Mouse (Mus musculus): ENCODE results near the gene Ntmt1.

The Ntmt1 gene

DNA sequence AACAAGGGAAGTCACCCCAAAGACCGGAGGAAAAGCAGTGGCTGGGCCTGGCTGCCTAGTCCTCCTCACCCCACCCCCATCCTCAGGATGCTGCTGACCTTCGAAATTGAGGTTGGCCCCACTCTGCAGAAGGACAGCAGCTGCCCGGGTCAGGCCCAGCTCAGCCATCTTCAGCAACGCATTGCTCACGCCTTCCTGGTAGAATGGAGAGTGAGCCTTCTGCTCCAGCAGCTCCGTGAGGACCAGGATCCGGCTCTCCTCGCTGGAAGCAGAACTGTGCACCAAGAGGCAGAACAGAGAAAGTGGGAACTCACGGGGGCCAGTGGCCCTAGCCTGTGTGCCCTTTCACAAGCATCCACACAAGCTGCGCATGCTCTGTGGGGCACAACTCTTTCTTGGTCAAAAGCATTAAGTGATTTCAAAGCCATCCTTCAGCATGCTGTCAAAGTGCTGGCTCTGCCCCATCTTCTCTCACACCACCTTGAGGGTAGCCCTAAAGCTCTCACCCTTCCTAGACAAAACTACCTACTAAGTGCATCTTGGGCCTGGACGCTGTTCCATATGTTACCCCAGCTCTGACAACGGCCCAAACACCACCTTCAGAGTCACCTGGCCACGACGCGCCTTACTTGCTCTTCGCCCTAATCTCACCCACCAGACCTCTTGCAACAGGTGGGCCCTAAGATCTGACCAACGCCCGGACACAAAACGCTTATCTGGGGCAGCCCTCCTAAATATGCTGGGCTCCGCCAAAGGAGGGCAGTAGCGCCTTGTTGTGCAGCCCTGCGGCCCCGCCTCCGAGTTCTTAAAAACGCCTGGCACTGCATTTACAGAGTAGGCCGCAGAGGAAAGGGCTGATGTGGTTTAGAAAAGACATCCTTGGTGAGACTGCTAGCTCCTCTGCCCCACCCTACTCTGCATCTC, 19.5 kb downstream of the Ntmt1 start:
- DNase-seq: peak; percentile 50

GRCm38 (mm10) chr2:30827749-30828475, 20.3 kb downstream of the Ntmt1 start:
- peak; percentile 96 for DNase-seq

GRCm38 (mm10) chr2:30829315-30829714, 21.7 kb downstream of the Ntmt1 start:
- peak; percentile 42 for DNase-seq

DNA sequence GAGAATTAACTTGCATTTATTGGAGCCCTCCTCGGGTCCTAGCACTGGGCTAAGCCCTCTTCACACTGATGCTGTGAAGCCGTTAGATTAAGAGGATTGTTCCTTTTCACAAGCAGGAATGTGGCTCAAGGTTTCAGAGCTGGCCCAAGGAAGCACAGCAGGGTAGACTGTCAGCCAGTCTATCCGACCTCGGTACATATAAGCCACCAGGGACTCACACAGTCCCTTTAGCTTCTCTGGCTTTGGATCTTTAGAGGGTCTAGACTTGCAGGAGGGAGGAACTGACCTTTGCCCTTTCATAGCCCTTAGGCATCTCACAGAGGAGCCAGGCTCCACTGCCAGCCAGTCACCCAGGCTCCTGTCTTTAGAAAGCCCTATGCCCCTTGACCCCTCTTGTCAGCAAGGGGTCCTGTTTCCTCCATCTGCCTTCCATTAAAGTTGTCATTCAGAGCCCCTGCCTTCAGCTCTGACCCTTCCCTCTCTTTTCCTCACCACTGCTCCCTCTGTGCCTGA, 22.7 kb downstream of the Ntmt1 start, which contains the start of gene Asb6:
Gene Asb6 (minus strand): TSS at position 51 of the 513 bp plus-strand sequence.
- no peak for DNase-seq

DNA sequence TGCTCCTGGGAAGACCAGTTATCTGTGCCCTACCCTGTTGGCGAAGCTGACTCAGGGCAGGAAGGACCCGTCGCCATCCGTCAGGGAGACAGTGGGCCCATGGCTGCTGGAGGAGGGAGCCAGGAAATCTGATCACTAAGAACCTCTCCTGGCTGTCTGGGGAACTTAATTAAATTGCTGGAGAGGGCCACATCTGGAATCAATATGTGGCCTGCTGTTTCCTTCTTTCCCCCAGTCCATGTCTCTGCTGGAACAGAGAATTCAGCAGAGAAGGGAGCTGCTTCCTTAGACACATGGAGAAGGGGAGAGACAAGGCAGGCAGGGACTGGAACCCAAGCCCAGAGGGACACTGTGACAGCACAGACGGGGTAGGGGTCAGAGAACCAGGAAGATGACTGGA, 26.0 kb downstream of the Ntmt1 start:
- no peak for DNase-seq

GRCm38 (mm10) chr2:30834373-30835022, 26.9 kb downstream of the Ntmt1 start, which contains the start of gene Prrx2:
Prrx2 (plus strand) TSS chr2:30834972.
- no peak for DNase-seq

DNA sequence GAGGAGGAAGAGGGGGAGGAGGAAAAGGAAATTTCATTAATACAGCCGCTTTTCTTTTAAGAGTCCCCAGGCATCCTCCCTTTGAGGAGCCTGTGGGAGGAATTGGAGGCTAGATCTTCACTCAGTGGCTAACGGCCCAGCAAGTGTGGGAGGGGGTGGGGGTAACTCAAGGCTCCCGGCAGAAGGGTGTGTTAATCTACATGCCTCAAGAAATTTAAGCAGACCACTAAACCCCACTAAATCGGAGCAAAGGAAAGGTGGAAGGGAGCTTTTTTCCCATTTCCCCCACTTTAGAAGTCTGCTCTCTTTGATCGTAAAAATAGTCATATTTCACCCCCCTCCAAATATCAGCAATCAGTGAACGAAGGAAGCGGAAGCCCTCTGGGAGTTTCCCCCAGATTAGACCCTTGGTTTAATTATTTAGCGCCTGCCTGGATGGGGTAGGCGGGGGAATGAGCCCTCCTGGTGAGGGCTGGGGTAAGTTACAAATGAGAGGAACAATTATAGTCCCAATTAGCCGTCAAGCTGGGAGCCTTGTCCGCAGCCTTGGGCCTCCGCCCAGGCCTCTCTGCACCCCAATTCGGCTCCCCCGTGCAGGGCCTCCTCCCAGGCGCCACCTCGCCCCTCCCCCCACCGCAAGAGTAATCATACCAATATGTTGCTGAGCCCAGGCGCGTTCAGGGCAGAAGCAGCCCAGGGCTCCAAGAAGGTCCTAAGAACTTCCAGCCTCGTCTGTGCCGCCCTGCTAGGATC, 28.8 kb downstream of the Ntmt1 start:
- DNase-seq: no peak

- DNase-seq: no peak
Measured at GRCm38 (mm10) chr2:30842615-30843014, 35.0 kb downstream of the Ntmt1 start.

- peak; percentile 26 for DNase-seq
Measured at GRCm38 (mm10) chr2:30845152-30846070, 37.8 kb downstream of the Ntmt1 start.

GRCm38 (mm10) chr2:30846236-30846635, 38.6 kb downstream of the Ntmt1 start:
- DNase-seq: no peak

GRCm38 (mm10) chr2:30846723-30847122, 39.1 kb downstream of the Ntmt1 start:
- DNase-seq: no peak

GRCm38 (mm10) chr2:30848184-30848583, 40.6 kb downstream of the Ntmt1 start:
- no peak for DNase-seq

GRCm38 (mm10) chr2:30850581-30850980, 43.0 kb downstream of the Ntmt1 start:
- no peak for DNase-seq

DNA sequence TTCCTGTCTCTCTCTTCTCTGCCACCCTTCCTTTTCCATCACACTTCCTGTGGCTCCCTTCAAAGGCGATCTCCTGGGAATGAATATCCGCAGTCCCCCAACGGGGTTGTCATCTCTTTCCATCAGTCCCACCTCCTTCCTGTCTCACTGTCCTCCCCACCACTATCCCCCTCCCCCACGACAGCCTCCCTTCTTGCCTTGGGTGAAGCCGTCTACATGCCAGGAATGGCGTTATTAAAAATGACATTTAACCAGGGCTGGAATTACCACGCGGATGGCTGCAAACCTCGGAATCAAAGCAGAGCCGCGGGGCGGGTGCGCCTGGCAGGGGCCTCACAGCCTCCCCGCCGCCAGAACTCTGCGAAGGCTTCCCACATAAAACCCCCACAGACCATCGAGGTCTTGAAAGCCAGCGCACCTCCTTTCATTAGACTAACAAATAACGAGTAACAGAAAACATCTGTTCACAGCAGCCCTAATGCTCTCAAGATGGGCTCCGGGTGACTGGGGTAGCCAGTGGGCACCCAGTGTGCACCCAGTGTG, 45.2 kb downstream of the Ntmt1 start:
- DNase-seq: no peak

DNA sequence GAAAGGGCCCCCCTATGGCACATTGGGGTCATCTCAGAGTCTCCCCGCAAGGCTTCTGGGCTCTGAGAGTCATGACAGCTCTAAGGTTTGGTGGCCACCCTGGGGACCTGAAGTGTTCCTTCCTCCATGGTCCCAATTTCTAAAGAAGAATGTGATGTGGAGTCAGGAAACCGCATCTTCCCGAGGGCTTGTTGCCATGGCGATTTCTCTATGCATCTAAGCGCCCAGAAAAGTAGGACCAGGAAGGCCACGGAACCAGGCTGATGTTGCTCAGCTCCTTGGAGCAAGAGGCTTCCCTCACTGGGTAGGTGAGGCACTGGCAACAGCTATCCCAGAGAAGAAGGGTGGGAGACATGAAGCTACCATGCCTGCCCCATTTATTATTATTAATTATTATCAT, 49.5 kb downstream of the Ntmt1 start:
- no peak for DNase-seq

- DNase-seq: no peak
Measured at GRCm38 (mm10) chr2:30859782-30860181, 52.2 kb downstream of the Ntmt1 start.

- no peak for DNase-seq
Measured at GRCm38 (mm10) chr2:30862081-30862480, 54.5 kb downstream of the Ntmt1 start.

DNA sequence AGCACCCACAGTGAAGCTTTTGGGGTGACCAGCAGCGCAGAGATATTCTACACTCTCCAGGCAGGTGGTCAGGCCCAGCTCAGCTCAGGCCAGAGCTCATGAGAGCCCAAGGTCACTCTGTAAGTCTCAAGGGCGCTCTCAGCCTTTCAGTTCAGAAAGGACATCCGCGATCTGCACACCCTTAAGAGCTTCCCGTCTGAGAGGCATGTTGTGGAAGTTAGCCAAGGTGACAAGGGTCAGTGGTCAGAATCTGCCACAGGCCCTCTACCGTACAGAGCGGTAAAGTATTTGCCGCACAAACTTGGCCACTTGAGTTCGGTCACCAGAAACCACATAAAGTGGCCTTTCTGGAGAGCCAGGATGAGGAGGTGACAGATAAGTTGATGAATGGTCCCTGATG, 55.9 kb downstream of the Ntmt1 start:
- peak; percentile 50 for DNase-seq

DNA sequence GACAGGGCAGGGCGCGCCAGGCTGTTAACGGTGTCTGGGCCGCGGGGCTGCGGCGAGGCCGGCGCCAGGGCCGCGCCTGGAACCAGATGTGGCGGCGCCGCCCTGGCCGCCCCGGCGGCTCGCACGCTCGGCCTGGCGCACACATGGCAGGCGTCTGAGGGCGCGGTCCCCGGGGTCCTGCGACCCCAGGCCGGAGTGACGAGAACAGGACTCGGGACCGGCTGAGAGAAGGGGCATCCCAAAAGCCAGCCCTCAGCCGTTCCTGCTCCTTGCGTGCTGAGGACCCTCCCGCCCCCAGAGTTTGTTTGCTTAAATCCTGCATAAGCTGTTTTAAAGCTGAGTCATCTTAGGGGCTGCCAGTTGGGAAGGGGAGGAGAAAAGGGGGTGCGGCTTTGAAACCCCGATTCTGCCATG, 57.3 kb downstream of the Ntmt1 start:
- DNase-seq: no peak

- no peak for DNase-seq
Measured at GRCm38 (mm10) chr2:30865426-30865825, 57.8 kb downstream of the Ntmt1 start.

GRCm38 (mm10) chr2:30870863-30871262, 63.2 kb downstream of the Ntmt1 start:
- peak; percentile 59 for DNase-seq
